Mouse (Mus musculus) small intestine, adult 2 months (tissue): ENCODE measurements around the gene Lamtor1.

Source experiments
- CTCF ChIP-seq: fragments of 200-500 bp; IDR thresholded peaks from 2 replicates; pipeline ENCODE4 v1.5.1; 2012; ENCODE audit warnings: low read depth, mild to moderate bottlenecking, control low read depth, inconsistent platforms, low read length, moderate library complexity, mixed read lengths; ENCODE audit not compliant: insufficient replicate concordance, insufficient read length; ENCODE audit errors: extremely low read depth
- POLR2A ChIP-seq: fragments of 200-500 bp; IDR thresholded peaks from 2 replicates; pipeline ENCODE4 v1.6.1; 2012; ENCODE audit warnings: low read depth, mild to moderate bottlenecking, control low read depth, inconsistent platforms, low read length, moderate library complexity

DNA sequence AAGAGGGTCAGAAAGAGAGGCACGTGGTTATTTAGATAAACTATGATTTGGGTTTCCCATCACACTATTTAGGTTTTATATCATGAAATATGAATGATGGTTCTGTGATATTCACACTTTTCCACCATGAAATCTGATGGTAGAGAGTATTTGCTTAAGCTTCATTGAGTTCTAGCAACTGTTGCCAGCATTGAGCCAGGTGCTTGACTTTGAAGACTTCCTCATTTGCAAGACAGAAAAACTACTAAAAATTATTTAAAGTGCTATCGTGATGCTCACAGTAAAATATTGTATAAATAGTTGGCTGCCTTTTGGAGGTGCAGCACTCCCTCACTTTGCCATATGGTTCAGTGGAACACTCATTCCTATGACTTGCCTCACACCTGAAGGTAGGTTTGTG is 49.6 kb downstream of the Lamtor1 start:
- no peak for TF ChIP-seq CTCF
- no peak for TF ChIP-seq POLR2A
